Mouse (Mus musculus) limb, embryonic 12.5 days (tissue): Measurements from ENCODE around the gene Kcnk2. TPM values are rescaled to one million over a fixed set of nuclear protein-coding genes. Genes with fewer than 3 reads are reported as not detected.

Source experiments
- ATAC-seq: fragments of 200-750 bp; cut with Nextera tagmentation; 2 replicates; pipeline ENCODE4 v1.8.0; 2017; ENCODE audit warnings: low read depth, moderate TSS enrichment; ENCODE audit not compliant: insufficient number of reproducible peaks, insufficient read depth, low FRiP score, low TSS enrichment
- H3K27ac ChIP-seq: fragments of 300-500 bp; sonication (generic); 2 replicates; pipeline ENCODE4 v1.5.1; 2016; ENCODE audit warnings: mild to moderate bottlenecking, moderate library complexity
- H3K27me3 ChIP-seq: fragments of 300-500 bp; sonication (generic); 2 replicates; pipeline ENCODE4 v1.6.1; 2016; ENCODE audit warnings: mild to moderate bottlenecking, moderate library complexity
- H3K36me3 ChIP-seq: fragments of 300-500 bp; sonication (generic); 2 replicates; pipeline ENCODE4 v1.6.1; 2016; ENCODE audit warnings: mild to moderate bottlenecking, moderate library complexity
- H3K4me1 ChIP-seq: fragments of 300-500 bp; sonication (generic); replicated peaks from 2 replicates; pipeline ENCODE4 v1.6.1; 2016
- H3K4me2 ChIP-seq: fragments of 300-500 bp; sonication (generic); 2 replicates; pipeline ENCODE4 v1.6.1; 2016; ENCODE audit warnings: mild to moderate bottlenecking, moderate library complexity
- H3K4me3 ChIP-seq: fragments of 300-500 bp; sonication (generic); replicated peaks from 2 replicates; pipeline ENCODE4 v1.5.1; 2016; ENCODE audit warnings: mild to moderate bottlenecking
- H3K9ac ChIP-seq: fragments of 300-500 bp; sonication (generic); replicated peaks from 2 replicates; pipeline ENCODE4 v1.6.1; 2016; ENCODE audit warnings: mild to moderate bottlenecking, moderate library complexity
- H3K9me3 ChIP-seq: fragments of 300-500 bp; sonication (generic); 2 replicates; pipeline ENCODE4 v1.6.1; 2016; ENCODE audit warnings: mild to moderate bottlenecking, moderate library complexity
- WGBS: fragments of 180-500 bp; shearing (Covaris S2); methylation state at CpG from one replicate; pipeline ENCODE4 v1.1.7; 2016; 5-methylcytosine and 5-hydroxymethylcytosine counted together
- microRNA-seq: library from miRNA; unstranded; fragments of <30 nt; microRNA quantifications from one replicate; pipeline ENCODE4, GENCODE M21; 2017
- polyA plus RNA-seq: library from polyadenylated mRNA; unstranded; fragments of >200 nt; fragmentation: Nextera tagmentation; extraction: Ambion mirVana; gene quantifications from 2 replicates; pipeline ENCODE4 v1.2.1, GENCODE M21; 2016

Kcnk2 gene
- polyA plus RNA-seq, 1 experiment from 2014 or later, result 3.9 TPM

- WGBS, result 83% methylated on average over 4 of the region's 4 CpGs
- Histone ChIP-seq H3K9me3 (no peaks in the 10 kb centered on the region), H3K36me3 (no peaks in the 10 kb centered on the region), H3K9ac (no peak overlapping the region), H3K27me3 (no peaks in the 10 kb centered on the region), H3K4me3 (no peak overlapping the region), H3K4me1 (peaks cover 14% of the 10 kb centered on the region), H3K27ac (no peak overlapping the region), H3K4me2 (no peak overlapping the region)
- no peak for ATAC-seq
Measured at GRCm38 (mm10) chr1:189171138-189171537, 230.9 kb downstream of the Kcnk2 start.

GRCm38 (mm10) chr1:189165756-189166155 is 236.3 kb downstream of the Kcnk2 start:
- Histone ChIP-seq H3K9ac (no peak overlapping the region), H3K9me3 (no peaks in the 10 kb centered on the region), H3K4me3 (no peak overlapping the region), H3K27ac (no peak overlapping the region), H3K4me2 (no peak overlapping the region), H3K27me3 (no peaks in the 10 kb centered on the region), H3K36me3 (no peaks in the 10 kb centered on the region), H3K4me1 (no peaks in the 10 kb centered on the region)
- no peak for ATAC-seq
- 82% methylated on average over 6 of the region's 6 CpGs for WGBS

DNA sequence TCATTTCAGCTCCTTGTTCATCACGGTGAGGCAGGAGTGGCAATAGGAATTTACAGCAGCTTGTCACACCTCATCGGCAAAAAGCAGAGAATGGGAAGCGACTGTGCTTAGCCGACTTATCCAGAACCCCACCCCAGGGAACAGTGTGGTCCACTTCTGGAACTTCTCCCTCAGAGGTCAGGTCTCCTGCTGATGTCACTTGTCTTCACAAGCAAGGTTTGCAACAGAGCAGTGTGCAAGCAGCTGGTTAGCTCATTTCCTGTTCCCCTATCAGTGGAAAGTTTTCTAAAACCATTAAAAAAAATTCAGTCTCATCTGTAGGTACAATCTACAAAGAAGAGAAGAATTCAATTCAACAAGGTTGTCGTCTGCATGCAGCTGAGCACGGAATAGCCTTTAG is 236.9 kb downstream of the Kcnk2 start:
- ATAC-seq, result no peak

DNA sequence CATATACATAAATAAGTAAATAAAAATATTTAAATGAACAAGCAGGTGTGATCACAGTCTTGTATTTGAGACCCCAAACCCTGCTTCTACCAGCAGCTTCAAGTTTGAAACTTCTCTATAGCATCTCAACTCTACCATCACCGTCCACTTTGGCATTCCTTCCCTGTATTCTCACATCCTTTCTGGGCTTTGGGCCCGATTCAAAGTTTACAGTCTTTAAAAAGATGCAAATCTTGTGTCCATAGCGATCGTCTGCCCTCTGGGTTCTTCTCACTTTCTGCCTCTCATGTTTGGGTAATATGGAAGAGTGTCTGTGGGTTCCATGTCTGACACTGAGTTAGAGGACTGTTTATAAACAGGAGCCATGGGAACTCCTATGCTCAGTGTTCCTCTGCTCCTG is 237.4 kb downstream of the Kcnk2 start:
- H3K9me3 ChIP-seq, result no peaks in the 10 kb centered on the region
- no peak overlapping the region for H3K4me3 ChIP-seq
- H3K4me2 ChIP-seq, result no peak overlapping the region
- WGBS, result 85% methylated on average over 4 of the region's 4 CpGs
- no peaks in the 10 kb centered on the region for H3K27me3 ChIP-seq
- no peaks in the 10 kb centered on the region for H3K36me3 ChIP-seq
- H3K4me1 ChIP-seq, result no peaks in the 10 kb centered on the region
- H3K9ac ChIP-seq, result no peak overlapping the region
- no peak overlapping the region for H3K27ac ChIP-seq
- ATAC-seq, result no peak

More for the DNA sequence above, 236.9 kb downstream of the Kcnk2 start:
- Histone ChIP-seq H3K4me3 (no peak overlapping the region), H3K4me2 (no peak overlapping the region), H3K9me3 (no peaks in the 10 kb centered on the region), H3K27me3 (no peaks in the 10 kb centered on the region), H3K27ac (no peak overlapping the region), H3K36me3 (no peaks in the 10 kb centered on the region), H3K4me1 (no peaks in the 10 kb centered on the region), H3K9ac (no peak overlapping the region)
- WGBS, result 48% methylated on average over 6 of the region's 6 CpGs

DNA sequence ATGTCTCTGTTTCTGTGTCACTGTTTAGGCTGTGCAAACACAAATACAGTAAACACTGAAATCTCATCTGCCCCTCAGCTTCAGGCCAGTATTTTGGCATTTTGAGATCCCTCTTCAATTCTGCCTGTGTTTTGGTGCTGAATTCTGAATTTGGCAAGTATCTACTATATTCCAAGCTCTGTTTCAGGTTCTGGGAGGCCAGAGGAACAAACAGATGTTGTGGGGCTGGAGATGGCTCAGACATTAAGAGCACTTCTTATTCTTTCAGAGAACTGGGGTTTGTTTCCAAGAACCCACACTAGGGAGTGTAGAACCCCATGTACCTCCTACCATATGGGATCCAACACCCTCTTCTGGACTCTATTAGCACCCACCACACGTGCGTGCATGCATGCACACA is 237.8 kb downstream of the Kcnk2 start:
- 83% methylated on average over 2 of the region's 2 CpGs for WGBS
- Histone ChIP-seq H3K36me3 (no peaks in the 10 kb centered on the region), H3K4me1 (no peaks in the 10 kb centered on the region), H3K27ac (no peak overlapping the region), H3K9me3 (no peaks in the 10 kb centered on the region), H3K9ac (no peak overlapping the region), H3K27me3 (no peaks in the 10 kb centered on the region), H3K4me3 (no peak overlapping the region), H3K4me2 (no peak overlapping the region)
- no peak for ATAC-seq

Small RNA genes lying within 50 kb of the gene (microRNA-seq; reads per million reads assigned to microRNA genes)
- gene Gm24092, result not detected
